Mouse (Mus musculus): ENCODE measurements around the gene Psme1.

Gene Psme1

DNA sequence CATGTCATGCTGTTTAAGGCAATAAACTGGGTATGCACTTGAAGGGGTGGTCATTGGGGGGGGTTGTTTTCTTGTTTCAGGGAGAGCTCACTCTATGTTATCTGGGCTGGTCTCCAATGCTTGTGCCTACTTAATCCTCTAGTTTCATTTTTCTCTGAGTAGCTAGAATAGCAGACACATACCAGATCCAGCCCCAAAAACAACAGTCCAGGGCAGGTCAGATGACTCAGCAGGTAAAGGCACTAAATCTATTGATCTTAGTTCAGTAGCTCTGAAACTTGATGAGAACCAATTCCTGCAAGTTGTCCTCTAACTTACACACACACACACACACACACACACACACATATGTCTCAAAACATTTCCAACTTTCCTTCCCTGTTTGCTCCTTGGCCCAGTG lies 6.2 kb upstream of the Psme1 start:
- DNase-seq (ENCODE audit: low read depth, low spot score), result no peak

DNA sequence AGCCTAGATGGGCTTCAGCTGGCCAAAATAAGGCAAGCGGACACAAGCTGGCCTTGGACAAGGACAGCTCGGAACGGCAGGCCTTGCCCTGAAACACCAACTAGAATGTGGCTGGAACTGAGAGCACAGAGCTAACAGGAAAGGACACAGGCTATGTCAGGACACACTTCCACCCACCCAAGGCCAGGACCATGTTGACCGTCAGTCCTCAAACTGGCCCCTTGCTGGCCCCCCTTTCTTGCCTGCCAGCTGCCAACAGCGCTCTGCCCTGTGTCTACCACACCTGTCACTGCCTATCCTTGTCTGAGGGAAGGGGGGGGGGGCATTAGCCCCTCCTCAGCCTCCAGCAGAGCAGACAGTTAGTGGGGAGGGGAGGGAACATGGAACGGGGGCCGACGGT lies 2.6 kb upstream of the Psme1 start, which contains the start of gene Fitm1:
Fitm1 (plus strand) TSS at position 316 of the 400 bp plus-strand sequence.
- DNase-seq (ENCODE audit: low read depth, low spot score), result no peak

DNA sequence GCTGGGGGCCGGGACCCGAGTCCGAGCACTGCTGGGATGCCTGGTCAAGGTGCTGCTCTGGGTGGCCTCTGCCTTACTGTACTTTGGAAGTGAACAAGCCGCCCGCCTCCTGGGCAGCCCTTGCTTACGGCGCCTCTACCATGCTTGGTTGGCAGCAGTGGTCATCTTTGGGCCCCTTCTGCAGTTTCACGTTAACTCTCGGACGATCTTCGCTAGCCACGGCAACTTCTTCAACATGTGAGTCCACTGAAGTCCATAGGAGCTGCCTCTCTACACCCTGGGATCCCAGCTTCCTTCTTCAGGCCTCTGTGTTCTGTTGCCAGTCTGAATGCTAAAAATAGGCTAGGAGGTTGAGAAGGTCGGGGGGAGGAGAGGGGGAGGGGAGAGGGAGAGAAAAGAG lies 2.2 kb upstream of the Psme1 start:
- DNase-seq (ENCODE audit: low read depth, low spot score), result no peak

DNA sequence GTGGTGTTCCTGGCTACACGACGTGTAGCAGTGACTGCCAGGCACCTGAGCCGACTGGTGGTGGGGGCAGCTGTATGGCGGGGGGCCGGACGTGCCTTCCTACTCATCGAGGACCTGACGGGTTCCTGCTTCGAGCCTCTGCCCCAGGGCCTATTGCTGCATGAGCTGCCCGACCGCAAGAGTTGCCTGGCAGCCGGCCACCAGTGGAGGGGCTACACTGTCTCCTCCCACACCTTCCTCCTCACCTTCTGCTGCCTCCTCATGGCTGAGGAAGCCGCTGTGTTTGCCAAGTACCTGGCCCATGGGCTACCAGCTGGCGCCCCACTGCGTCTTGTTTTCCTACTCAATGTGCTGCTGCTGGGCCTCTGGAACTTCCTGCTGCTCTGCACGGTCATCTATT lies 1.5 kb upstream of the Psme1 start:
- no peak for DNase-seq (ENCODE audit: low read depth, low spot score)

DNA sequence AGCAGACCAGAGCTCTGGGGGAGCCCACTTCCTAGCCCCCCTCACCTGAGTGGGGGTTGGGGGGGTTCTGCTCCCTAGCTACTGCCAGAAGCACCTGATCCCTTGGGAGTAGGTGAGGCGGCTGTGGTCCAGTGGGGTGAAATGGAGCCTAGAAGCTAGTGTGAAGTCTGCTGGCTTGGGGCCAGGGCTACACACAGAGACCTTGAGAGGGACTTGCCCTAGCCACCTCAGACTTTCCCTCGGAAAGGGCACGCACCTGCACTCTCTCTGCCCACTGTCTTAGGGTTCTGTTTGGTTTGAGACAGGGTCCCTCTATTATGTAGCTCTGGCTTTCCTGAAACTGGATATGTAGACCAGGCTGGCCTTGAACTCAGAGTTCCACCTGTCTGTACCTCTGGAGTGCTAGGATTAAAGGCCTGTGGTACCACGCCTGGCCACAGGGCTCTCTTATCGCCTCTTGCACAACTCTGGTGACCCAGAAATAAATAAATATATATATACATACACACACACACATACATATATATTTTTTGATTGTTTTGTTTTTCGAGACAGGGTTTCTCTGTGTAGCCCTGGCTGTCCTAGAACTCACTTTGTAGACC lies 846 bp downstream of the Psme1 start:
- DNase-seq (ENCODE audit: low read depth, low spot score), result no peak

DNA sequence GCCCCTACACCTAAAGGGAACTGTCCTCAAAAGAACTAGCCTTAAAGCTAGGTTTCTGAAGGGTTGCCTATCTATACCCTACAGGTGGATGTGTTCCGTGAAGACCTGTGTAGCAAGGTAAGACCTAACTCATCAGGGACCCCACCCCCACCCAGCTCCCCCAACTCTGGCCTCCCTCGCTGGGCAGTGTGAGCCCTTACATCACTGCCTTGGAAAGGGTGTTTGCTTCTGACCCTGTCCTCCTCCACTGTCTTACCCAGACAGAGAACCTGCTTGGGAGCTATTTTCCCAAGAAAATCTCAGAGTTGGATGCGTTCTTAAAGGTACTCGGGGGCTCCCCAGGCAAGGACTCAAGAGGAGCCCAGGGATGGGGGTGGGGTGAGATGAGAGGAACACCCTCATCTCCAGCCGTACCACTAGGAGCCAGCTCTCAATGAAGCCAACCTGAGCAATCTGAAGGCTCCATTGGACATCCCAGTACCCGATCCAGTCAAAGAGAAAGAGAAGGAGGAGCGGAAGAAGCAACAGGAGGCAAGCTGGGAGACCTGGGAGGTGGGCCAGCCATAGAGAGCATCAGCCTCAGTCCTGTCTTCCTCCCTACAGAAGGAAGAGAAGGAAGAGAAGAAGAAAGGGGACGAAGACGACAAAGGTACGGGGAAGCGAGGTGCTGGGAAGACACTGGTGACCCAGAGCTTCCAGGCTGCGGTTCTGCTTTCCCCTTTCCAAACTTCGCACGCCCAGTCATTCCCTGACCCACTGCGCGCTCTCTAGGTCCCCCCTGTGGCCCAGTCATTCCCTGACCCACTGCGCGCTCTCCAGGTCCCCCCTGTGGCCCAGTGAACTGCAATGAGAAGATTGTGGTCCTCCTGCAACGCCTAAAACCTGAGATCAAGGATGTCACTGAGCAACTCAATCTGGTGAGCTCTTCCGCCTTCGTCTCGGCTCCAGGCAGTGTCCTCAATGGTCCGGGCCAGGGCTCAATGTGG lies 1.9 kb downstream of the Psme1 start:
- no peak for DNase-seq (ENCODE audit: low read depth, low spot score)

DNA sequence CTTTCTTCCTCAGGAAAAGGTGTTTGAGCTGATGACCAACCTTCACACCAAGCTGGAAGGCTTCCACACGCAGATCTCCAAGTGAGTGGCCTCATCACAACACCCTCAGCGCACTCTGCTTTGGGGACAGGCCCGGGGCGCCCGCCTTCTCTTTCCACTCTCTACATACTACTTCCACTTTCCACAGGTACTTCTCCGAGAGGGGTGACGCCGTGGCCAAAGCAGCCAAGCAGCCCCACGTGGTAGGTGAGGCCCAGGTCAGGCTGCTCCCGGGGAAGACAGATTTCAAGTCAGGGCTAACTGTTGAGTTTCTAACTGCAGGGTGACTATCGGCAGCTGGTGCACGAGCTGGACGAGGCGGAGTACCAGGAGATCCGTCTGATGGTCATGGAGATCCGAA lies 2.8 kb downstream of the Psme1 start:
- no peak for DNase-seq (ENCODE audit: low read depth, low spot score)

DNA sequence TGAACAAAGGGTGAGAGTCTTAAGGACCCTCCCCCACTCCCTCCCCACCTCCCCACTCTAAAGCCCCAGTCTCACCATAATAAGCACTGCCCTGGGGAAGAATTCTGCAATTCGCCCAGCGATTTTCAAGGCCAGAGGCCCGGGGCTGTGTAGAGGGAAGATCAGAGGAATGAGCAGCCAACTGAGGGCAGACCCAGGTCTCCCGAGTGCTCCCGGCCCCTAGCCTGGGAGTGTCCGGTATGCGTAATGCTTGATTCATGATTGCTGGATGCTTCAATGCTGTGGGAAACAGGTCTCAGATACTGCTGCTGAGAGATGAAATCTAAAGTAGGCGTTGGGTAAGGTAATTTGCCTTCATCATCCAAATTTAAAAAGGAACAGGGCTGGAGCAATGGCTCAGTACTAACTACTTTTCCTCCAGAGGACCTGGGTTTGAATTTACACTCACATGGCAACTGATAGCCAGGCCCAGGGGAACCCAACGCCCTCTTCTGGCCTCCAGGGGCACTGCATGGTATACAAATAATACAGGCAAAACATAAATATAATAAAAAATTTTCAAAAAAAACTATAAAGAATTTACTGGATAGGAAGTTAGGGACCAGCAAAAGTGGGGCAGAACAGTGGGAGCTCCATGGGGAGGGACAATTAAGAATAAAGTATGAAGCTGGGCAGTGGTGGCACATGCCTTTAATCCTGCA lies 4.2 kb downstream of the Psme1 start:
- no peak for DNase-seq (ENCODE audit: low read depth, low spot score)

DNA sequence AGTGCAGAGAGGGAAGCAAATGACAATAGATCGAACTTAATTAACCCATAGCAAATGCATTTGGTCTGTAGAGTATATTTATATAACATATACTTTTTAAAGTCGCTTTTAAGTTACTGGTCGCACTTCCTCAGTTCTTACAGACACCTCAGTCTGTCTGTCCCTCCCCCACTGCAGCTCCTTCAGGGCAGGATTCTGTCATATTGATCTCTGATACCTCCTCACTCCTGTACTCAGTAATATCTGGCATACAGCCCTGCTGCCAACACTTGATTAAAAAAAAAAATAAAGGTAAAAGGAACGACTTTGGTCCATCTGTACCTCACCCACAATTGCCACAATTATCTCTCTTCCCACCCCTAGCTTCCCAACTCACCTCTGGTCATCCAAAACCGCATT lies 6.4 kb downstream of the Psme1 start:
- DNase-seq (ENCODE audit: low read depth, low spot score), result no peak

DNA sequence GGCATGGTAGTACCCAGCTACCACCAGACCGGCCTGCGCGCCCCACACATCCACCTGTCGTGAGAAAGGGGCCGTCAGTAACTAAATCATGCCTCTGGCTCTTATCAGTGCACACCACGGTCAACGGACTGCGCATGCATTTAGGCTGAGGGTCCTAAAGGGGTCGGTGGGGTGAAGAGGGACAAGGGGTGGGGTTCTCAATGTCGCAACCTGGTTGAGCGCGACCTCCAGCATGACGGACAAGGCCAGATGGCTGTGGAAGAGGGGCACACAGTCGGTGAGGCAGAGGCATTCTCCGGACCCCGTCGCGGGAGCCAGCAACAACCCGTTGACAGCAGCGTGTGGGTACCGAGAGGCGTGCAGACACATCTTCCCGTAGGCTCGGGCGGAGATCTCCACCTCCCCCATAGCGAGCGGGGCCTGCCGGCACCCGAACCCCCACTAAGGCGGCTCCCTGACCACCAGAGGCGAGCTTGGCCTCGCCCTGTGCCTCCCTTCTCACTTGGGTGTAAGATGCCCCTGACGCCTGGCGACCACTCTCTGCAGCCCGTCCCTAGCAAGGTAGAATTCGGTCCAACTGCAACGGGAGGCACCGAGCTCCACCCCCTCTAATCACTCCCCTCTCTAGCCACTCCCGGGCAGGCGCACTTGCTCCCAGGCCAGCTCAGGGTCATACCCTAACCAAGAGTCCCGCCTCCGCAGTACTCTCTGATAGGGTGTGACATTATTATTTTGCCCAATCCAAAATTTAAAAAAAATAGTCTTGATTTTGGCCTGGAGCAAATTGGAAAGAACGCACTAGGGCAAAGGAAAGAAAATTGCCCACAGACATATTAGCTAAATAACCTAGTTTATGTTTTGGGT lies 7.0 kb downstream of the Psme1 start, which contains the start of gene Emc9:
Emc9 (minus strand) TSS at position 601 of the 864 bp plus-strand sequence.
- DNase-seq (ENCODE audit: low read depth, low spot score), result no peak

DNA sequence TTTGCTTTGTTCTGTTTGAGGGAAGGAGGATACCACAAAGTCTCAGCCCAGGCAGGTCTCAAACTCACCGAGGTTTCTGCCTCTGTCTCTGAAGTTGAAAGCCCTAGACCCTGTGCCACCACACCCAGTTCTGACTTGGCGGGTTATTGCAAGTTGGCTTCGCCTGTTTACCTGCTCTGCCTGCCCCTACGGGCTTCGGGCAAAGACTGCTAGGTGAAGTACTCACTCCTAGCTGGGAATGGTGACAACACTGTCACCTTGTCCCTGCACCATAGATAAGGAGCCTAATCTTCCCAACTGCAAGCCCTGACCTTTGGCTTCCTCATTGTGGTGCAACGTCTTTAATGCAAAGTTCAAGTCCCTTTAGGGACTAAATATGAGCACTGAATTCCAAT lies 7.6 kb downstream of the Psme1 start:
- no peak for DNase-seq (ENCODE audit: low read depth, low spot score)

DNA sequence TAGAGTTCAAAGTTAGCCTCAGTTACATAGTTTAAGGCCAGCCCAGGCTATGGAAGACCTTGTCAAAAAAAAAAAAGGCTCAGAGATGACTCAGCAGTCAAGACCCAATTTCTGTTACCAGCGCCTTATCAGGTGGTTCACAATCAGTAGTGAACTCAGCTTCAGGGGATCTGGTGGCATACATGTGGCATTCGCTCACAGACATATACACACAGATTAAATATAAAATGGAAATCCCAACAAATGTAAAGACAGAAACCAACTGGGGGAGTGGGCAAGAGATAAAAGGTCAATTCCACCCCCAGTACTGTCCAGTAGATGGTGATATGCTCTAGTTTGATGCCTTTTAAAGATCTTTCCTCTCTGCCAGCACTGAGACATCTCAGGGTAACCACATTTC lies 8.2 kb downstream of the Psme1 start:
- no peak for DNase-seq (ENCODE audit: low read depth, low spot score)

DNA sequence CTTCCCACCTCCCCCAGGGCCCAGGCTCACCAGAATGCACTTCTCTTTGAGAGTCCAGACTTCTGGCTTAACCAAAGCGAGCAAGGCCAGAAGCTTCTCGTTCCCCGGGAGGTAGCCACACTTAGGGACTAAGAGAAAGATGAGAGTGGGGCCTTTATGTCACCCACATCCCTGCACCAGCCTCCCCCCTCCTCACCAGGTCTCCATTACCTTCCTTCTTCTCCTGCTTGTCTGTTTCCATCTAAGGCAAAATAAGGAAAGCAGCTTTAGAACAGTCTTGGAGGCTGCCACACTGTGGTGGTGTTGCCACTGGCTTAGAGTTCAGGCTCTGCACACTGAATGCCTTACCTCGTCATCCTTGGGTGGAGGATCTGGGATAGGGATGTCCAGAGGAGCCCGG lies 11.3 kb downstream of the Psme1 start:
- no peak for DNase-seq (ENCODE audit: low read depth, low spot score)

DNA sequence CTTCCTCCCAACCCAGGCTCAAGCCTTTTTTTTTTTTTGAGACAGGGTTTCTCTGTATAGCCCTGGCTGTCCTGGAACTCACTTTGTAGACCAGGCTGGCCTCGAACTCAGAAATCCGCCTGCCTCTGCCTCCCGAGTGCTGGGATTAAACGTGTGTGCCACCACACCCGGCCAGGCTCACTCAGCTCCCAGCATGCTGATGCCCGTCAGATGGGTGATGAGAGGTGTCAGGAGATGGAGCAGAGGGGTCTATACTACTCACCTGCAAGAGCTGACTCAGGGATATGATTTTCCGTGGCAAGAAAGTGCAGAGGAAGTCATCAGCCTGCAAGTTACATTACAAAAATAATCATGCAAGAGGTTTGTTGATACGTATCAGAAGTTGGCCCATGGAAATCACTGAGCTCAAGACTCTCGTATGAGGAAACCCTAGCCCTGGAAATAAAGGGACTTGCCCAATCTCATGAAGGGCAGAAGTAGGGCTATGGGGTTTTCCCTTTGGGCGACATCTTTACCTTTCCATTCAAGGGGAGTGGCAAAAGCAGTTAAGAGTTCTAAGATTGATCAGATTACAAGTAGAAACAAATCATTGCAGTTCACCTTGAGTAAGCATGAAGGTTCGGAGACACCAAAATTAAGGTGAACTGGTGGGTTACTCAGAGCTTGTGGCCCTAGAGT lies 12.0 kb downstream of the Psme1 start:
- DNase-seq (ENCODE audit: low read depth, low spot score), result no peak

DNA sequence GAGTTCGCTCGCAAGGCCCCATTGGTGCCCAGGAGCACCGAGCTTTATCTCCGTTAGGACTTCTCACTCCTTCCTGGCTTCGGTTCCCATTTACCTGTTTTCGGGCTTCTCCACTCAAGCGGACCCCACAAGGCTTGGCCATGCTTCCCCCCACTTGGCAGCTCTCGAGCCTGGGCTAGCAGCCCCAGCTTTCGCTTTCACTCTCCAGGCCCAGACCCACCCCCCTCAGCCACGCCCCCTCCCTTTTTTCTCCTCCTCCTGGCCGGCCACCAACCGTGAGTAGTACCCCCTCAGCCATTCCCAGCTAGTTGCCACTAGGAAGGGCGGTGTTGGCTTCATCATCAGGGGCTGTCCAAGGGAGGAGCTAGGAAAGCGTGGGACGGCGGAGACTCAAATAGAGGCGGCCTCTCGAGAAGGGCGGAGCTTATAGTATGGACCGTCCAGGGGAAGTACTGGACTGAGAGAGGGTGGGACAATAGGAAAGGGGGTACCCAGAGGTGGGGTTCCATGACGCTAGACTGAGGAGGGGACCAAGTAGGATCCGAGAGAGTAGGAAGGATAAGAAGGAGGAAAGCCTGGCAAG lies 12.9 kb downstream of the Psme1 start, which contains the start of gene Psme2:
Psme2 (minus strand) TSS at position 366 of the 583 bp plus-strand sequence.
- DNase-seq (ENCODE audit: low read depth, low spot score), result peak; percentile 78

DNA sequence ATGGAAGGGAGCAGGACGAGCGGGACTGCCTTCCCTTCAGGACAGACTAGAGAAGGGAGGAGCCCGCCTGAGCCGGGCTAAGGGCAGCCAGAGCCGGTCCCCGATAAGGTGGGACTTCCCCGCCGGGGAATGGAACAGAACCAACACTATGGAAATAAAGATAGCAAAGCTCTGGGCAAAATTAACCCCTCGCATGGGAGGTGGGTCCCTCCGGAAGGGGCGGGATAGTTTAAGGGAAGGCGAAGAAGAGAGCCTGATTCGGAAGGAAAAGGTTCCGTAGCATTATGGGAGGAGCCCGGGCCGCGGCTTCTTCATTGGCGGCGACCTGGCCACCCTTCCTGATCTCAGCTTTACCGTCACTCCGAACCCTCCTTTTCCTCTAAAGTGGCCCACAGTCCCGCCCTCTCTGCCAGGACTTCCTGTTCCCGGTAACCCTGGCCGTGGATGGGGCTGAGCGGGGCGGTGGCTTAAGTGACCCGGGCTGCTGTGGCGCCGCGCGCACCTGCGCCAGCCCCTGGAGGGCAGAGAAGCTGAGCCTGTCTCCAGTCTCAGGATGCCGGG lies 13.5 kb downstream of the Psme1 start, which contains the start of gene Rnf31:
Rnf31 (plus strand) TSS at position 378 of the 561 bp plus-strand sequence.
- peak; percentile 90 for DNase-seq (ENCODE audit: low read depth, low spot score)

DNA sequence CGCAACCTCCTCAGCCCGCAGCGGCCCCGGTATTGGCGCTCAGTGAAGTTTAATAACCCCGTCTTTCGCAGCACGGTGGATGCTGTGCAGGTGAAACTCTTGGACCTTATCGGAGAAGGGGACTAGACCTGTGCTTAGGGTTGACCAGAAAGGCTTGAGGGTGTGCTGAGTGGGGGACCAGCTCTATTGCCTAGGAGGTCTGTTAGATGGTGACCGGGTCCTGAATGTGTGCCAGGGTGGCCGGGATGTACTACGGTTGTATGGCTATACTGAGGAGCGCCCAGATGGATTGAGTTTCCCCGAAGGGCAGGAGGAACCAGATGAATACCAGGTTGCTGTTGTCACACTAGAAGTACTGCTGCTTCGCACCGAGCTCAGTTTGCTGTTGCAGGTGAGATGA lies 14.3 kb downstream of the Psme1 start:
- no peak for DNase-seq (ENCODE audit: low read depth, low spot score)

DNA sequence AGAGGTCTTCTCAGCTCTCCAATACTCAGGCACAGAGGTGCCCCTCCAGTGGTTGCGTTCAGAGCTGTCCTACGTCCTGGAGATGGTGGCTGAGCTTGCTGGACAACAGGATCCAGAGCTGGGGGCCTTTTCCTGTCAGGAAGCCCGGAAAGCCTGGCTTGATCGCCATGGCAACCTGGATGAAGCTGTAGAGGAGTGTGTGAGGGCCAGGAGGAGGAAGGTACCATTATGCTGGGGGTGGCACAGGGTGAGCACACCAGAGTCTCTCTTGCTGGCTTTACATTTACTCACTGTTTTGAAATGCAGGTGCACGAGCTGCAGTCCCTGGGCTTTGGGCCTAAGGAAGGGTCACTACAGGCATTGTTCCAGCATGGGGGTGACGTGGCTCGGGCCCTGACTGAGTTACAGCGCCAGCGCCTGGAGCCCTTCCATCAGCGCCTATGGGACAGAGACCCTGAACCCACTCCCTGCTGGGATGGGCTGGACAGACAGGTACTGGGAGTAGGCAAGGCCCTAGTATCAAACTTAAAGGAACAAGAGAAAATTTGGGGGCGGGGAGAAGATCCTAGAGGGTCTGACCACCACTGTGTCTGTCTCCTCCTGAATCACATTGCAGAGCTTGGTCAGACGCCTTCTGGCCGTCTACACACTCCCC lies 18.2 kb downstream of the Psme1 start:
- no peak for DNase-seq (ENCODE audit: low read depth, low spot score)

Data from retina, postnatal 7 days (tissue).